ENCODE assay signal across 16 mouse cellular contexts in genomic region chr15:100188962-100189404, GRCm38 (mm10). TPM values are rescaled to one million over a fixed set of nuclear protein-coding genes. Genes with fewer than 3 reads are reported as not detected.
A peak's percentile ranks its signal among the peaks of the same experiment; 100 is the strongest.
DNase-seq lines count a peak whose midpoint lies in the region; ATAC-seq and TF ChIP-seq lines count a peak whose summit lies in the region.
"Had no signal": no experiment of that assay in that cellular context is flagged by ENCODE, and none has a peak within 500 bp of the region (broad histone marks: within the 10 kb centered on the region; RNA-seq: fewer than 3 reads in every experiment).

No protein-coding gene starts in this region.

- no peak overlapping the region for H3K9ac ChIP-seq in kidney, embryonic 14.5 days (ENCODE audit: low read depth, low read length)
- no peak overlapping the region for H3K9ac ChIP-seq in lung, postnatal 0 days (replicated peaks; ENCODE audit: low read depth)
- H3K9ac ChIP-seq in embryonic facial prominence, embryonic 14.5 days (ENCODE audit: low read depth, low read length), result no peak overlapping the region
- H3K9ac ChIP-seq in stomach, postnatal 0 days (ENCODE audit: low read length), result no peak overlapping the region
- H3K9ac ChIP-seq: embryonic facial prominence, embryonic 13.5 days; forebrain, embryonic 12.5 days; heart, embryonic 15.5 days; limb, embryonic 12.5 days had no signal

- H3K27me3 ChIP-seq in kidney, embryonic 14.5 days (ENCODE audit: control insufficient read depth, insufficient read depth, low read length), result no peaks in the 10 kb centered on the region
- H3K27me3 ChIP-seq in lung, postnatal 0 days (replicated peaks; ENCODE audit: insufficient read depth, low read length), result no peaks in the 10 kb centered on the region
- no peaks in the 10 kb centered on the region for H3K27me3 ChIP-seq in embryonic facial prominence, embryonic 14.5 days (replicated peaks; ENCODE audit: control insufficient read depth, insufficient read depth, low read length)
- no peaks in the 10 kb centered on the region for H3K27me3 ChIP-seq in stomach, postnatal 0 days (ENCODE audit: control insufficient read depth, insufficient read depth, low read length)
- H3K27me3 ChIP-seq: embryonic facial prominence, embryonic 13.5 days; forebrain, embryonic 12.5 days; heart, embryonic 15.5 days; limb, embryonic 12.5 days had no signal

- WGBS in kidney, embryonic 14.5 days, result 57% methylated on average over 14 of the region's 14 CpGs
- 55% methylated on average over 14 of the region's 14 CpGs for WGBS in lung, postnatal 0 days
- 62% methylated on average over 14 of the region's 14 CpGs for WGBS in embryonic facial prominence, embryonic 14.5 days
- 23% methylated on average over 14 of the region's 14 CpGs for WGBS in stomach, postnatal 0 days

- no peaks in the 10 kb centered on the region for H3K4me1 ChIP-seq in kidney, embryonic 14.5 days (ENCODE audit: control insufficient read depth, insufficient read depth, low read length)
- no peaks in the 10 kb centered on the region for H3K4me1 ChIP-seq in lung, postnatal 0 days (ENCODE audit: insufficient read depth, low read depth, low read length)
- H3K4me1 ChIP-seq in embryonic facial prominence, embryonic 14.5 days (ENCODE audit: control insufficient read depth, insufficient read depth, low read length), result no peaks in the 10 kb centered on the region
- no peaks in the 10 kb centered on the region for H3K4me1 ChIP-seq in stomach, postnatal 0 days (replicated peaks; ENCODE audit: control insufficient read depth, insufficient read depth)
- H3K4me1 ChIP-seq: embryonic facial prominence, embryonic 13.5 days; forebrain, embryonic 12.5 days; limb, embryonic 12.5 days had no signal

- H3K36me3 ChIP-seq in kidney, embryonic 14.5 days (ENCODE audit: control insufficient read depth, insufficient read depth, low read length), result peaks cover 71% of the 10 kb centered on the region
- peaks cover 48% of the 10 kb centered on the region for H3K36me3 ChIP-seq in lung, postnatal 0 days (ENCODE audit: insufficient read depth, low read length)
- peaks cover 91% of the 10 kb centered on the region for H3K36me3 ChIP-seq in embryonic facial prominence, embryonic 14.5 days (ENCODE audit: control insufficient read depth, insufficient read depth, low read length)
- H3K36me3 ChIP-seq in stomach, postnatal 0 days (ENCODE audit: control insufficient read depth, insufficient read depth, low read length), result peaks cover 18% of the 10 kb centered on the region; the same call in 1 of the 2 replicates

- no peak for TF ChIP-seq CTCF in lung, postnatal 0 days (IDR thresholded peaks at IDR 0.05)
- no peak for TF ChIP-seq CTCF in stomach, postnatal 0 days (IDR thresholded peaks at IDR 0.05; ENCODE audit: low read depth)

- no peaks in the 10 kb centered on the region for H3K9me3 ChIP-seq in kidney, embryonic 14.5 days (ENCODE audit: control insufficient read depth, low read length)
- H3K9me3 ChIP-seq in lung, postnatal 0 days (ENCODE audit: low read length), result no peaks in the 10 kb centered on the region
- H3K9me3 ChIP-seq in embryonic facial prominence, embryonic 14.5 days (ENCODE audit: control insufficient read depth, low read length), result no peaks in the 10 kb centered on the region
- H3K9me3 ChIP-seq in stomach, postnatal 0 days (ENCODE audit: control insufficient read depth, low read length), result no peaks in the 10 kb centered on the region
- H3K9me3 ChIP-seq: embryonic facial prominence, embryonic 13.5 days; forebrain, embryonic 12.5 days; heart, embryonic 15.5 days; limb, embryonic 12.5 days had no signal

- no peak overlapping the region; the same call in 1 of the 2 replicates for H3K27ac ChIP-seq in kidney, embryonic 14.5 days (ENCODE audit: low read depth, low read length)
- no peak overlapping the region for H3K27ac ChIP-seq in lung, postnatal 0 days (ENCODE audit: low read length)
- H3K27ac ChIP-seq in embryonic facial prominence, embryonic 14.5 days (replicated peaks; ENCODE audit: low read depth, low read length), result no peak overlapping the region
- 0 out of 2 replicates have a peak overlapping the region, but pooled peaks have one; percentile 25 for H3K27ac ChIP-seq in stomach, postnatal 0 days (replicated peaks)
- H3K27ac ChIP-seq: embryonic facial prominence, embryonic 13.5 days; forebrain, embryonic 12.5 days; heart, embryonic 15.5 days; left cerebral cortex, adult 2 months; limb, embryonic 12.5 days had no signal

- DNase-seq in kidney, postnatal 10 days, result no peak
- DNase-seq in lung, postnatal 0 days (ENCODE audit: low spot score), result peak; percentile 29
- no peak for DNase-seq in lung, postnatal 25 days (ENCODE audit: low spot score)
- DNase-seq in embryonic facial prominence, embryonic 14.5 days (ENCODE audit: low spot score), result peak; percentile 55
- DNase-seq in stomach, postnatal 0 days (ENCODE audit: low spot score), result peak; percentile 33
- no peak for DNase-seq in right cerebral cortex, adult 18-20 months
- DNase-seq: cerebellum, postnatal 25 days; heart, adult 18-20 months had no signal

- no peak overlapping the region for H3K4me3 ChIP-seq in kidney, embryonic 14.5 days (ENCODE audit: low read length)
- no peak overlapping the region for H3K4me3 ChIP-seq in lung, postnatal 0 days (ENCODE audit: low read depth, low read length)
- no peak overlapping the region for H3K4me3 ChIP-seq in embryonic facial prominence, embryonic 14.5 days (ENCODE audit: low read depth, low read length)
- H3K4me3 ChIP-seq in stomach, postnatal 0 days (ENCODE audit: low read depth, low read length), result no peak overlapping the region
- H3K4me3 ChIP-seq: embryonic facial prominence, embryonic 13.5 days; forebrain, embryonic 12.5 days; heart, embryonic 15.5 days; left cerebral cortex, adult 2 months; limb, embryonic 12.5 days had no signal

- no peak for TF ChIP-seq EP300 in lung, postnatal 0 days (IDR thresholded peaks at IDR 0.05)
- TF ChIP-seq EP300 in stomach, postnatal 0 days (optimal IDR thresholded peaks at IDR 0.05), result no peak

- no peak overlapping the region for H3K4me2 ChIP-seq in kidney, embryonic 14.5 days (replicated peaks; ENCODE audit: low read depth, low read length)
- H3K4me2 ChIP-seq in lung, postnatal 0 days (replicated peaks; ENCODE audit: low read depth, low read length), result no peak overlapping the region
- no peak overlapping the region for H3K4me2 ChIP-seq in embryonic facial prominence, embryonic 14.5 days (ENCODE audit: low read depth, low read length)
- H3K4me2 ChIP-seq in stomach, postnatal 0 days (replicated peaks; ENCODE audit: low read depth), result no peak overlapping the region
- H3K4me2 ChIP-seq: embryonic facial prominence, embryonic 13.5 days; forebrain, embryonic 12.5 days; heart, embryonic 15.5 days; limb, embryonic 12.5 days had no signal

- ATAC-seq in kidney, embryonic 14.5 days (ENCODE audit: low FRiP score, low TSS enrichment), result peak; percentile 66
- peak; percentile 65; the same call in 1 of the 2 replicates for ATAC-seq in lung, postnatal 0 days
- ATAC-seq in embryonic facial prominence, embryonic 14.5 days (ENCODE audit: low read depth), result peak; percentile 68
- peak; percentile 31 for ATAC-seq in stomach, postnatal 0 days (ENCODE audit: low FRiP score, low TSS enrichment)
- no peak for ATAC-seq in erythroblast, adult 5-6 weeks (replicated peaks; ENCODE audit: low FRiP score, poor library complexity, severe bottlenecking)
- ATAC-seq: intestine, postnatal 0 days had no signal

RNA-seq across cellular contexts. Expression of gene Atf1, which starts 38.6 kb away (rescaled TPM):
- 48.4 and 57.8 TPM in 2 replicates for polyA plus RNA-seq in kidney, embryonic 14.5 days (2014; fragmentation: Nextera tagmentation; extraction: Ambion mirVana)
- 28.3 and 35.3 TPM in 2 replicates for polyA plus RNA-seq in lung, postnatal 0 days (2015; fragmentation: Nextera tagmentation; extraction: Ambion mirVana)
- polyA plus RNA-seq in embryonic facial prominence, embryonic 14.5 days (2014; fragmentation: Nextera tagmentation; extraction: Ambion mirVana), result 33.3 and 33.5 TPM in 2 replicates
- 27.3 and 27.7 TPM in 2 replicates for polyA plus RNA-seq in stomach, postnatal 0 days (2015; fragmentation: Nextera tagmentation; extraction: Ambion mirVana)
- total RNA-seq in erythroblast, adult 5-6 weeks (2015; ENCODE audit: low replicate concordance), result 32.9 and 33.6 TPM in 2 replicates
- total RNA-seq in erythroblast, adult 5-6 weeks (2017; ENCODE audit: low replicate concordance), result 64.8 and 87.7 TPM in 2 replicates

Comparison
In these comparisons a context has a peak if more than half of its experiments do, and no peak if none do; other contexts are left out.
1. DNase-seq: peak in lung, postnatal 0 days (single experiment), embryonic facial prominence, embryonic 14.5 days (single experiment) and stomach, postnatal 0 days (single experiment); none in kidney, postnatal 10 days (single experiment), lung, postnatal 25 days (single experiment) and right cerebral cortex, adult 18-20 months (single experiment).